Mouse (Mus musculus) forebrain, embryonic 11.5 days (tissue): ENCODE data around the gene Dock4. TPM values are rescaled to one million over a fixed set of nuclear protein-coding genes. Genes with fewer than 3 reads are reported as not detected.

Experiments used
- ATAC-seq: fragments of 200-750 bp; cut with Nextera tagmentation; replicated peaks from 2 replicates; pipeline ENCODE4 v1.8.0; 2017; ENCODE audit warnings: moderate TSS enrichment; ENCODE audit not compliant: low FRiP score
- DNase-seq: peaks from one replicate; pipeline ENCODE4 v3.0.0-alpha.2; 2017; ENCODE audit warnings: low spot score
- H3K27ac ChIP-seq: fragments of 300-500 bp; sonication (generic); 2 replicates; pipeline ENCODE4 v1.5.1; 2014; ENCODE audit warnings: low read depth, low read length
- H3K27me3 ChIP-seq: fragments of 300-500 bp; sonication (generic); 2 replicates; pipeline ENCODE4 v1.6.1; 2014; ENCODE audit warnings: mild to moderate bottlenecking, low read length, mixed read lengths; ENCODE audit not compliant: control insufficient read depth, insufficient read depth
- H3K36me3 ChIP-seq: fragments of 300-500 bp; sonication (generic); 2 replicates; pipeline ENCODE4 v1.6.1; 2014; ENCODE audit warnings: mild to moderate bottlenecking, low read length, moderate library complexity, mixed read lengths; ENCODE audit not compliant: control insufficient read depth, insufficient read depth
- H3K4me1 ChIP-seq: fragments of 300-500 bp; sonication (generic); replicated peaks from 2 replicates; pipeline ENCODE4 v1.6.1; 2014; ENCODE audit warnings: low read length, mixed read lengths; ENCODE audit not compliant: control insufficient read depth, insufficient read depth
- H3K4me2 ChIP-seq: fragments of 300-500 bp; sonication (generic); 2 replicates; pipeline ENCODE4 v1.6.1; 2014; ENCODE audit warnings: low read depth, mild to moderate bottlenecking, low read length, moderate library complexity, mixed read lengths; ENCODE audit not compliant: severe bottlenecking
- H3K4me3 ChIP-seq: fragments of 300-500 bp; sonication (generic); 2 replicates; pipeline ENCODE4 v1.5.1; 2014; ENCODE audit warnings: low read depth, low read length
- H3K9ac ChIP-seq: fragments of 300-500 bp; sonication (generic); 2 replicates; pipeline ENCODE4 v1.6.1; 2014; ENCODE audit warnings: low read length
- H3K9me3 ChIP-seq: fragments of 300-500 bp; sonication (generic); 2 replicates; pipeline ENCODE4 v1.6.1; 2016; ENCODE audit warnings: low read length, mixed read lengths; ENCODE audit not compliant: control insufficient read depth
- WGBS: fragments of 180-500 bp; shearing (Covaris S2); extraction: QIAGEN DNeasy Blood & Tissue Kit; methylation state at CpG from one replicate; pipeline ENCODE4 v1.1.7; 2014; 5-methylcytosine and 5-hydroxymethylcytosine counted together
- polyA plus RNA-seq: library from polyadenylated mRNA; unstranded; fragments of >200 nt; fragmentation: Nextera tagmentation; extraction: Ambion mirVana; gene quantifications from 2 replicates; pipeline ENCODE4 v1.2.1, GENCODE M21; 2014

Dock4 gene
- polyA plus RNA-seq, 1 experiment from 2014 or later, result 18.7 TPM

DNA sequence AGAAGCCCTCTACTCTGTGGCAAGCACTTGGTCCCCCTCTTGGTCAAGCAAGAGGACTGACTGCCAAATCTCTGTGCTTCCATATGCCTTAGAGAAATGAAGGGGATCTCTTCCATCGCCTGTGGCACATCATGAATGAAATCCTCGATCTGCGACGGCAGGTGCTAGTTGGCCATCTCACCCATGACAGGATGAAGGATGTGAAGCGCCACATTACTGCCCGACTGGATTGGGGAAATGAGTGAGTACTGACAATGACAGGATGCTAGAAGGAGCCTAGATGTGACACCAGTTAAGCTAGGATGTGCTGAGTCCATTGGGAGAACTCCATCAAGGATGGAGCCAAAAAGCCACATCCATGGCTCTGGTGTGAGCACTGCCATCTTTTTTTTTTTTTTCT lies 190.2 kb downstream of the Dock4 start:
- WGBS, result 95% methylated on average over 6 of the region's 6 CpGs
- ATAC-seq, result no peak
- no peak overlapping the region for H3K27ac ChIP-seq
- H3K4me3 ChIP-seq, result no peak overlapping the region
- H3K4me2 ChIP-seq, result no peak overlapping the region
- H3K4me1 ChIP-seq, result no peaks in the 10 kb centered on the region
- no peak for DNase-seq
- no peaks in the 10 kb centered on the region for H3K36me3 ChIP-seq
- no peaks in the 10 kb centered on the region for H3K9me3 ChIP-seq
- H3K9ac ChIP-seq, result no peak overlapping the region
- H3K27me3 ChIP-seq, result no peaks in the 10 kb centered on the region

DNA sequence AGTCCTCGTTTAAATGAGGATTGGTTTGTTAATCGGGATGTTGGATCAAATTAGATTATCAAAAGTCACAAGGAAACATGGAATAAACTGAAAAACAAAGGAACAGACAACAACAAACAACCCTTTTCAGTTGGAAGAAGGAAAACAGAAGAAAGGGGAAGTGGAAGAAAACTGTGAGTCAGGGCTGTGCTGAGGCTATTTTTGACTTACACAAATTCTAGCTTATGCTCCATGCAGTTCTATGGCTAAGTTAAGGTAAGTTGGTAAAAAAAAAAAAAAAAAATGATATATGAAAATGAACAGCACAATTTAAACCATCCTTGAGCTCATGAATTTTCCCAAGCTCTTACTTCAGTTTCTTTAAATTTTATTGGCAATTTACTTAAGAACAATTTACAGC lies 191.7 kb downstream of the Dock4 start:
- 85% methylated on average over 2 of the region's 2 CpGs for WGBS
- DNase-seq, result no peak
- Histone ChIP-seq H3K4me3 (no peak overlapping the region), H3K9me3 (no peaks in the 10 kb centered on the region), H3K27ac (no peak overlapping the region), H3K9ac (no peak overlapping the region), H3K27me3 (no peaks in the 10 kb centered on the region), H3K36me3 (no peaks in the 10 kb centered on the region), H3K4me2 (no peak overlapping the region), H3K4me1 (no peaks in the 10 kb centered on the region)
- ATAC-seq, result no peak

DNA sequence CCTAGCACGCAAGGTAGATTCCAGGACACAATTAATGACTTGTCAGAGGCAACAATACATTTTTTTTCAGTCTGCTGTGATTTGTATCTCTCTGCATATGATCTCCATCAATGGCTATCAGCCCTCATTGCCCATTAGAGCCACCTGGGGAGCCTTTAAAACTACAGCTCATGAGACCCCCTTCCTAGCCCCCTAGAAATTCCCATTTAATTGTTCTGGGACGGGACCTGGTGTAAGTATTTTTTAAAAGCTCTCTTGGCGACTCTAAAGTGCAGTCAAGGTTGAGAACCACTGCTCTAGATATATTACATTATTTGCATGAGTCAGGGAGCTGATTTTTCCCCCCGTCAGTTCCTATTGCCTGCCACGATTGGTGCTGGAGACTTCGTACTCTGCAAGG lies 200.1 kb downstream of the Dock4 start:
- no peaks in the 10 kb centered on the region for H3K4me1 ChIP-seq
- no peak overlapping the region for H3K9ac ChIP-seq
- no peak overlapping the region for H3K4me2 ChIP-seq
- no peaks in the 10 kb centered on the region for H3K27me3 ChIP-seq
- H3K27ac ChIP-seq, result no peak overlapping the region
- ATAC-seq, result no peak
- no peak overlapping the region for H3K4me3 ChIP-seq
- WGBS, result 84% methylated on average over 6 of the region's 6 CpGs
- H3K9me3 ChIP-seq, result no peaks in the 10 kb centered on the region
- DNase-seq, result no peak
- H3K36me3 ChIP-seq, result no peaks in the 10 kb centered on the region

DNA sequence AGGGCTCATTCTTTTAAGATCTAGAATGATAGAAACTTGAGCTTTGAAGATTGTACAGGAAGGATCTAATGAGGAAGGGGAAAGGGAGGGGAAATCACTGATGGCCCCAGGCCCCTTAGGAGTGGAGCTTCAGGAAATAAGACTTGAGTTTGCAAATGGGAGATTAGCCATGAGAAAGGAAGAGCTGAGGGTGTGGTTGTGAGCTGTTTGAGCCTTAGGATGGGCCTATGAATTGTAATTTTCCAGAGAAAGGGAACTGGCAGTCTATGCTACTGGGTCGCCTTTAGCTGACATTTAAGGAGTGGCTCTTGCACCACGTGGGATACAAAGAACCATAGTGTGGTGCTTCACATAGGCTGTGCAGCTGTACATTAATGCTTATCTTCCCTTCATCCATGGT lies 208.6 kb downstream of the Dock4 start:
- H3K9me3 ChIP-seq, result no peaks in the 10 kb centered on the region
- no peaks in the 10 kb centered on the region for H3K4me1 ChIP-seq
- 82% methylated on average over 2 of the region's 2 CpGs for WGBS
- ATAC-seq (no peak), DNase-seq (no peak)
- H3K36me3 ChIP-seq, result no peaks in the 10 kb centered on the region
- H3K9ac ChIP-seq, result no peak overlapping the region
- no peak overlapping the region for H3K4me2 ChIP-seq
- no peaks in the 10 kb centered on the region for H3K27me3 ChIP-seq
- H3K4me3 ChIP-seq, result no peak overlapping the region
- no peak overlapping the region for H3K27ac ChIP-seq

DNA sequence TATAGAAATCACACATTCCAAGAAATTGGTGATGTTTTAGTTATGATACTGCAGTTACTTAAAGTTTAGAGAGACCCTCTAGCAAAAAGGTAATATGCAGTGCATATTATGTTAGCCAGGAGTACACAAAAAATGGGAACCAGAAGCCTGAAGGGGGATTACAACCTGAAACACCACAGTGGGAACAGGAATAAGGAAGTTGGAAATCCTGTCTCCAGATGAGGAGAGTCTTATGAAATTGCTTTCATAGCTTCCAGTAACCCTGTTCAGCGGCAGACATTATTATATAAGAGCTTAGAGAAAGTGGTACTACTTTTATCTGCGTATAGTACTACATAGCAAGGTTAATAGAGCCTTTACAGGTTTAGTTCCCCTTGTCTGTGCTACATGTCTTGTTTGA lies 210.1 kb downstream of the Dock4 start:
- Histone ChIP-seq H3K27me3 (no peaks in the 10 kb centered on the region), H3K4me3 (no peak overlapping the region), H3K4me1 (no peaks in the 10 kb centered on the region), H3K9me3 (no peaks in the 10 kb centered on the region), H3K27ac (no peak overlapping the region), H3K4me2 (no peak overlapping the region), H3K36me3 (no peaks in the 10 kb centered on the region), H3K9ac (no peak overlapping the region)
- WGBS, result 97% methylated on average over 2 of the region's 2 CpGs
- ATAC-seq (no peak), DNase-seq (no peak)

- DNase-seq (no peak), ATAC-seq (no peak)
- H3K4me3 ChIP-seq, result no peak overlapping the region
- 66% methylated on average over 5 of the region's 5 CpGs for WGBS
- no peaks in the 10 kb centered on the region for H3K4me1 ChIP-seq
- H3K9me3 ChIP-seq, result no peaks in the 10 kb centered on the region
- H3K27ac ChIP-seq, result no peak overlapping the region
- H3K9ac ChIP-seq, result no peak overlapping the region
- H3K4me2 ChIP-seq, result no peak overlapping the region
- H3K36me3 ChIP-seq, result no peaks in the 10 kb centered on the region
- no peaks in the 10 kb centered on the region for H3K27me3 ChIP-seq
Observed at GRCm38 (mm10) chr12:40656438-40656837, 210.7 kb downstream of the Dock4 start.

DNA sequence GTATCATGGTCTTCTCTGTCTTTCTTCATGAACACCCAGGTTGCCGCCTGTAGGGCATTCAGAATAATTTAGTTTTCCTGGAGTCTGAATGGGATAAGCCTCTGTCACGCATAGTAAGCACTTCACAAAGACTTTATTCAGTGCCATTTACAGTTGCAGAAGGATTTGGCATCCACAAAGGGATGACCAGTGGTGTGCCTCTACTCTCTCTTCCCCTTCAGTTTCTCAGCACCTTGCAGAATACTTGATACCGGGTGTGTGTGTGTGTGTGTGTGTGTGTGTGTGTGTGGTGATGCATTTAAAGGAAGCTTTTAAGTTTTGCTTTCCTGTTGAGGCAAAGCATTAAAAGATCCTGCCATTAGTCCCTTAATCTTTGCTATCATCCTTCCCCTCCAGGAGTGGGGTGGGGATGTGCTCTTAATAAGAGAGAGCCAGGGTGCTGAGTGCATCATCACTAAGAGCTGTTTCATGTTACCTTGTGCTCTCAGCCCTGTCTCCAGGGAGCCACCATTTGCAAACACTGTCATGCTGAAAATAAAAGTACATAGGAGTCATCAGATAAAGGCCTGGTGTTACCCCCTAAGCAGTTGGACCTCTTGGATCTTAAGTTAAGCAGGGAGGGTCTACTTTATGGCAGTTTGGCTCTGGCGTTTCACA lies 211.6 kb downstream of the Dock4 start:
- H3K27me3 ChIP-seq, result no peaks in the 10 kb centered on the region
- H3K9me3 ChIP-seq, result no peaks in the 10 kb centered on the region
- no peak for DNase-seq
- H3K4me2 ChIP-seq, result no peak overlapping the region
- WGBS, result 58% methylated on average over 4 of the region's 4 CpGs
- H3K36me3 ChIP-seq, result no peaks in the 10 kb centered on the region
- H3K9ac ChIP-seq, result no peak overlapping the region
- no peak overlapping the region for H3K4me3 ChIP-seq
- no peaks in the 10 kb centered on the region for H3K4me1 ChIP-seq
- ATAC-seq, result no peak
- H3K27ac ChIP-seq, result no peak overlapping the region

- H3K36me3 ChIP-seq, result no peaks in the 10 kb centered on the region
Observed at GRCm38 (mm10) chr12:40659689-40660088, 213.9 kb downstream of the Dock4 start.

GRCm38 (mm10) chr12:40669460-40669859 lies 223.7 kb downstream of the Dock4 start:
- H3K27ac ChIP-seq, result no peak overlapping the region
- 94% methylated on average over 2 of the region's 2 CpGs for WGBS
- no peaks in the 10 kb centered on the region for H3K27me3 ChIP-seq
- H3K9me3 ChIP-seq, result no peaks in the 10 kb centered on the region
- H3K4me2 ChIP-seq, result no peak overlapping the region
- H3K36me3 ChIP-seq, result no peaks in the 10 kb centered on the region
- H3K4me3 ChIP-seq, result no peak overlapping the region
- H3K4me1 ChIP-seq, result no peaks in the 10 kb centered on the region
- DNase-seq (no peak), ATAC-seq (no peak)
- no peak overlapping the region for H3K9ac ChIP-seq

More at GRCm38 (mm10) chr12:40659689-40660088, 213.9 kb downstream of the Dock4 start:
- no peaks in the 10 kb centered on the region for H3K27me3 ChIP-seq
- 90% methylated on average over 6 of the region's 6 CpGs for WGBS
- no peak overlapping the region for H3K9ac ChIP-seq
- DNase-seq, result no peak
- H3K4me1 ChIP-seq, result no peaks in the 10 kb centered on the region
- no peaks in the 10 kb centered on the region for H3K9me3 ChIP-seq
- no peak overlapping the region for H3K4me3 ChIP-seq
- H3K27ac ChIP-seq, result no peak overlapping the region
- no peak for ATAC-seq
- no peak overlapping the region for H3K4me2 ChIP-seq
